ENCODE assay signal across 44 mouse cellular contexts in the genomic region with DNA sequence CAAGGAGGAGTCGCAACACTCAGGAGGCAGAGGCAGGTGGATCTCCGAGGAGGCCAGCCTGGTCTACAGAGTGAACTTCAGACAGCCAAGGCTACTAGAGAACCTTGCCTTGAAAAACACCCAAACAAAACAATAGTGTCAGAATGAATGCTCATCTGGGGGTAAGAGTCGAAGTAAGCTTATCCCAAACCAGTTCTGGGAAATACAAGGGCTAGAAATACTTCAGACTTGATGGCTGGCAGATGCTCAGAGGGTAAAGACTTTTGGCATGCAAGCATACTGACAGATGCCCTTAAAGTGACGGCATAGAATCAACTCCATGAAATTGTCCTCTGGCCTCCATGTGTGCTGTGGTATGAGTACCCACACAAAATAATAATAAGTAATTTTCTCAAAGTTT. TPM values are rescaled to one million over a fixed set of nuclear protein-coding genes. Genes with fewer than 3 reads are reported as not detected.
"Had no signal": no experiment of that assay in that cellular context is flagged by ENCODE, and none has a peak within 500 bp of the region (broad histone marks: within the 10 kb centered on the region; RNA-seq: fewer than 3 reads in every experiment).

No protein-coding gene starts in this region.

- H3K4me1 ChIP-seq: hindbrain, embryonic 12.5 days; hindbrain, embryonic 13.5 days; intestine, embryonic 15.5 days; kidney, embryonic 15.5 days had no signal

- ATAC-seq: hindbrain, embryonic 16.5 days; hindbrain, postnatal 0 days; inflammation-experienced regulatory T-cells, adult 6 months; intestine, embryonic 15.5 days; intestine, embryonic 16.5 days; intestine, postnatal 0 days had no signal

- H3K27me3 ChIP-seq: hindbrain, embryonic 13.5 days; hindbrain, embryonic 15.5 days; kidney, embryonic 15.5 days had no signal

- H3K9me3 ChIP-seq: heart, embryonic 10.5 days; heart, embryonic 12.5 days; heart, embryonic 13.5 days; heart, embryonic 15.5 days; hindbrain, embryonic 10.5 days; hindbrain, embryonic 12.5 days; hindbrain, embryonic 13.5 days; hindbrain, embryonic 15.5 days; intestine, embryonic 15.5 days; kidney, embryonic 15.5 days had no signal

- H3K4me2 ChIP-seq: heart, embryonic 11.5 days; heart, embryonic 12.5 days; heart, embryonic 13.5 days; heart, embryonic 15.5 days; hindbrain, embryonic 12.5 days; hindbrain, embryonic 13.5 days; hindbrain, embryonic 14.5 days; hindbrain, embryonic 15.5 days; intestine, embryonic 15.5 days; kidney, embryonic 15.5 days had no signal

- H3K36me3 ChIP-seq: heart, embryonic 10.5 days; heart, embryonic 12.5 days; heart, embryonic 13.5 days; heart, embryonic 15.5 days; hindbrain, embryonic 10.5 days; hindbrain, embryonic 12.5 days; hindbrain, embryonic 13.5 days; hindbrain, embryonic 15.5 days; intestine, embryonic 15.5 days; kidney, embryonic 15.5 days had no signal

- H3K9ac ChIP-seq: heart, embryonic 12.5 days; heart, embryonic 13.5 days; heart, embryonic 15.5 days; hindbrain, embryonic 12.5 days; hindbrain, embryonic 13.5 days; hindbrain, embryonic 14.5 days; hindbrain, embryonic 15.5 days; intestine, embryonic 15.5 days; kidney, embryonic 15.5 days had no signal

- H3K27ac ChIP-seq: heart, embryonic 10.5 days; heart, embryonic 13.5 days; heart, embryonic 15.5 days; hindbrain, embryonic 10.5 days; hindbrain, embryonic 12.5 days; hindbrain, embryonic 13.5 days; hindbrain, embryonic 14.5 days; hindbrain, embryonic 15.5 days; hindbrain, postnatal 0 days; intestine, embryonic 15.5 days; kidney, embryonic 15.5 days; kidney, postnatal 0 days; layer of hippocampus, adult 2 months had no signal

- DNase-seq: heart, postnatal 10 days; heart, postnatal 14 days; heart, postnatal 36 days; heart, postnatal 4 days; kidney, adult 11 months; kidney, adult 18-20 months; kidney, adult 2 months; kidney, adult 8-10 months; kidney, adult 9 months; kidney, postnatal 10 days; kidney, postnatal 14 days; kidney, postnatal 25 days; kidney, postnatal 36 days; kidney, postnatal 4 days; layer of hippocampus, adult 9-11 months; layer of hippocampus, postnatal 36 days had no signal

- H3K4me3 ChIP-seq: heart, embryonic 10.5 days; heart, embryonic 12.5 days; heart, embryonic 13.5 days; heart, embryonic 15.5 days; hindbrain, embryonic 10.5 days; hindbrain, embryonic 12.5 days; hindbrain, embryonic 13.5 days; hindbrain, embryonic 15.5 days; intestine, embryonic 15.5 days; kidney, embryonic 15.5 days; layer of hippocampus, adult 2 months had no signal

RNA-seq across cellular contexts. Expression of a gene that starts 21.7 kb away (rescaled TPM):
- total RNA-seq: hematopoietic stem cell, adult 5-6 weeks had no signal
- polyA plus RNA-seq: heart, embryonic 10.5 days; heart, embryonic 11.5 days; heart, embryonic 12.5 days; heart, embryonic 13.5 days; heart, embryonic 14.5 days; heart, embryonic 15.5 days; heart, embryonic 16.5 days; heart, postnatal 0 days; hindbrain, embryonic 10.5 days; hindbrain, embryonic 11.5 days; inflammation-experienced regulatory T-cells, adult 6 months; kidney, embryonic 14.5 days; kidney, embryonic 15.5 days; kidney, embryonic 16.5 days; kidney, postnatal 0 days had no signal

RNA-seq across cellular contexts. Expression of a gene that starts 56.7 kb away (rescaled TPM):
- total RNA-seq: layer of hippocampus, adult 18-20 months; layer of hippocampus, adult 2 months; layer of hippocampus, postnatal 14 days; layer of hippocampus, postnatal 36 days had no signal
